Mouse (Mus musculus) lung, embryonic 14.5 days (tissue): ENCODE measurements around the gene Fgfr2. TPM values are rescaled to one million over a fixed set of nuclear protein-coding genes. Genes with fewer than 3 reads are reported as not detected.
A peak's percentile ranks its signal among the peaks of the same experiment; 100 is the strongest.

Experiments used
- ATAC-seq: fragments of 200-750 bp; cut with Nextera tagmentation; 2 replicates; pipeline ENCODE4 v1.8.0; 2017; ENCODE audit warnings: mild to moderate bottlenecking, moderate TSS enrichment, moderate library complexity; ENCODE audit not compliant: insufficient read depth
- DNase-seq: peaks from one replicate; pipeline ENCODE4 v3.0.0-alpha.2; 2015
- H3K27ac ChIP-seq: fragments of 300-500 bp; sonication (generic); 2 replicates; pipeline ENCODE4 v1.5.1; 2014; ENCODE audit warnings: low read depth, mild to moderate bottlenecking, moderate library complexity
- H3K27me3 ChIP-seq: fragments of 300-500 bp; sonication (generic); 2 replicates; pipeline ENCODE4 v1.6.1; 2014; ENCODE audit warnings: low read length, control low read depth; ENCODE audit not compliant: insufficient read depth
- H3K36me3 ChIP-seq: fragments of 300-500 bp; sonication (generic); 2 replicates; pipeline ENCODE4 v1.6.1; 2014; ENCODE audit warnings: control low read depth; ENCODE audit not compliant: insufficient read depth
- H3K4me1 ChIP-seq: fragments of 300-500 bp; sonication (generic); 2 replicates; pipeline ENCODE4 v1.6.1; 2014; ENCODE audit warnings: antibody characterized with exemption, control low read depth; ENCODE audit not compliant: insufficient read depth
- H3K4me2 ChIP-seq: fragments of 300-500 bp; sonication (generic); 2 replicates; pipeline ENCODE4 v1.6.1; 2014; ENCODE audit warnings: mild to moderate bottlenecking
- H3K4me3 ChIP-seq: fragments of 300-500 bp; sonication (generic); 2 replicates; pipeline ENCODE4 v1.5.1; 2014; ENCODE audit warnings: low read depth, low read length
- H3K9ac ChIP-seq: fragments of 300-500 bp; sonication (generic); 2 replicates; pipeline ENCODE4 v1.6.1; 2014
- H3K9me3 ChIP-seq: fragments of 300-500 bp; sonication (generic); 2 replicates; pipeline ENCODE4 v1.6.1; 2016; ENCODE audit warnings: low read depth, low read length, control low read depth
- CTCF ChIP-seq: IDR thresholded peaks from 2 replicates; pipeline ENCODE4 v1.5.1; 2016; ENCODE audit warnings: antibody characterized with exemption, low read depth
- WGBS: fragments of 180-500 bp; shearing (Covaris S2); extraction: QIAGEN DNeasy Blood & Tissue Kit; methylation state at CpG from one replicate; pipeline ENCODE4 v1.1.7; 2014; 5-methylcytosine and 5-hydroxymethylcytosine counted together
- polyA plus RNA-seq: library from polyadenylated mRNA; unstranded; fragments of >200 nt; fragmentation: Nextera tagmentation; extraction: Ambion mirVana; gene quantifications from 2 replicates; pipeline ENCODE4 v1.2.1, GENCODE M21; 2014

The Fgfr2 gene
- polyA plus RNA-seq, 1 experiment from 2014 or later, result 179 TPM

GRCm38 (mm10) chr7:133014631-133015030, 108.5 kb downstream of the Fgfr2 start:
- Histone ChIP-seq H3K4me1 (peaks cover 19% of the 10 kb centered on the region; the same call in 1 of the 2 replicates), H3K36me3 (peaks cover 26% of the 10 kb centered on the region), H3K4me3 (no peak overlapping the region), H3K9me3 (no peaks in the 10 kb centered on the region), H3K27ac (peak overlapping the region; percentile 24; the same call in 1 of the 2 replicates), H3K4me2 (no peak overlapping the region), H3K9ac (no peak overlapping the region), H3K27me3 (no peaks in the 10 kb centered on the region)
- ATAC-seq (no peak), DNase-seq (no peak)
- 93% methylated on average over 14 of the region's 14 CpGs for WGBS
- TF ChIP-seq CTCF, result no peak

DNA sequence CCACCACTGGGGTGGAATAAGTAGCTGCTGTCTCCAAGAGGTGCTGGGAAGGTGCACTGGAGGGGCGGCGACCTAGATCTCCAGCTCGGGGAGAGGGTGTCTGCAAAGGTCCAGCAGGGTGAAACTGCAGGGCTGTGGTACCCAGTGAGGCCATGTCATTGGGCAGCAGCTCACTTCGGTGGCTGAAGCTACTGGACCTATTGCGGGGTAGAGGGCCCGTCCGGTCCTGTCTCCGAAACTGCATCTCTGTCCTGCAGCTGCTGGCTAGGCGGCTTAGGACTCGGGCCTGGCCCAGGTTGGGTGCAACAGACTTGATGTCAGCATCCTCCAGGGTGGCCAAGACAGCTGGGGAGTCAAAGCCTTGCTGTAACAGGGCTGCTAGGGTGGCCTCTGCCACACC, 109.2 kb downstream of the Fgfr2 start:
- Histone ChIP-seq H3K27ac (no peak overlapping the region), H3K9ac (no peak overlapping the region), H3K4me3 (no peak overlapping the region), H3K4me1 (peaks cover 19% of the 10 kb centered on the region; the same call in 1 of the 2 replicates), H3K4me2 (no peak overlapping the region), H3K27me3 (no peaks in the 10 kb centered on the region), H3K36me3 (peaks cover 26% of the 10 kb centered on the region), H3K9me3 (no peaks in the 10 kb centered on the region)
- 90% methylated on average over 10 of the region's 10 CpGs for WGBS
- ATAC-seq (no peak), DNase-seq (no peak)
- no peak for TF ChIP-seq CTCF

DNA sequence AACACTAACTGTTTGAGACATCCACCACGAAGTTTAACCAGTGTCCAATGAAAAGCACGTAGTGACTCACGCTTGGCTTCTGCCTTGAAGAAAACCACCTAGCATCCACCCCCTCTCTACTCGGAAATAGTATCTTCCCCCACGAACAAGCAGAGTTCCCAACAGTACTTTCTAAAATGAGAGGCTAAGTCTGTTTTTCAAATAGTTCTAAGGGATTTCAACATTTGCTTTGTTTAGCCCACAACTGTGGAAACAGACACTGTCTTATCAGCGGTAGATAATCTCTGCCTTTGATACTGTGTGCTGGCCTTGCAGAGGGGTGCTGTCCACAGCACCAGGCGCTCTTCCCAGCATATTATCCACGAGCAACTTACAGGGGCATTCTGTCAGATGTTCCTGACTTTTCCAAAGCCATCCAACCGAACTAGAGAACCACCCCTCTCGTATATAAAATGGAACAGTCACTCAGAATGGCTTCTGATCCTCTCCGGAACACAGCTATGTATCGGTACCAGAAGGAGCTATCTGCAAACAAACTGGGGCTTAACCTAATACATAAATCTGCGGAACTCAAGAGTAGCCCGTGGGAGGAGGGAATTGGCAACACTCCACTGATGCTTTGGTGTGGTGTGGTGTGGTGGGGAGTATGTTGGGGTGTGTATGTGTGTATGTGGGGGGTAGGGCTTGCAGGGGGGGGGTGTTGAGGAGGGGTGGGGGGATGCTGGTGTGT, 110.3 kb downstream of the Fgfr2 start:
- WGBS, result 39% methylated on average over 14 of the region's 14 CpGs
- Histone ChIP-seq H3K9ac (no peak overlapping the region), H3K36me3 (peaks cover 26% of the 10 kb centered on the region), H3K4me3 (no peak overlapping the region), H3K27me3 (no peaks in the 10 kb centered on the region), H3K4me1 (peaks cover 19% of the 10 kb centered on the region; the same call in 1 of the 2 replicates), H3K9me3 (no peaks in the 10 kb centered on the region), H3K27ac (peak overlapping the region; percentile 20; the same call in 1 of the 2 replicates), H3K4me2 (no peak overlapping the region)
- no peak for TF ChIP-seq CTCF
- DNase-seq, result peak; percentile 45
- no peak for ATAC-seq

- Histone ChIP-seq H3K27me3 (no peaks in the 10 kb centered on the region), H3K9me3 (no peaks in the 10 kb centered on the region), H3K4me2 (no peak overlapping the region), H3K27ac (no peak overlapping the region), H3K36me3 (peaks cover 29% of the 10 kb centered on the region), H3K4me1 (peaks cover 19% of the 10 kb centered on the region; the same call in 1 of the 2 replicates), H3K9ac (no peak overlapping the region), H3K4me3 (no peak overlapping the region)
- peak; percentile 66 for DNase-seq
- 34% methylated on average over 4 of the region's 4 CpGs for WGBS
- TF ChIP-seq CTCF, result no peak
- ATAC-seq, result no peak
These were observed 111.5 kb downstream of the Fgfr2 start for GRCm38 (mm10) chr7:133011611-133012010.

DNA sequence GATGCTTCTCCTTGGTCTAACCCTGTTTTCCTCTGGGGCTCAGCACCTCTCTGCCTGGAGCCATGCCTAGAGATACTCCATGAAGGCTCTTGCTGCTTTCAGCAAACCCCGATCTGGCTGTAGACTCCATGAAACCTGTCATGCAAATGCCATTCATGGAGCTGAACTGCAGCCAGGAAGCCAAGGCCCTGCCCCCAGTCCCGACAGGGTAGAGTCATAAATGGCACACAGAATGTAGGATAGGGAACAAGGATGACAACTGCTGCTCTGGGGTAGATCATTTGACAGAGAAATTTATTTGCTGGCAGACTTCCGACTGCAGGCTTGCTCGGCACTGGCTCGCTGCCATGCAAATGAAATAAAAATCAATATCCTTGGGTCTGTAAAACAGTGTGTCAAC, 112.0 kb downstream of the Fgfr2 start:
- H3K4me2 ChIP-seq, result no peak overlapping the region
- TF ChIP-seq CTCF, result no peak
- 21% methylated on average over 5 of the region's 5 CpGs for WGBS

GRCm38 (mm10) chr7:133010477-133010876, 112.7 kb downstream of the Fgfr2 start:
- TF ChIP-seq CTCF, result no peak
- DNase-seq (no peak), ATAC-seq (no peak)
- no peak overlapping the region for H3K4me3 ChIP-seq
- H3K9ac ChIP-seq, result no peak overlapping the region
- no peaks in the 10 kb centered on the region for H3K27me3 ChIP-seq
- peaks cover 19% of the 10 kb centered on the region; the same call in 1 of the 2 replicates for H3K4me1 ChIP-seq
- 73% methylated on average over 3 of the region's 3 CpGs for WGBS
- H3K4me2 ChIP-seq, result no peak overlapping the region
- H3K36me3 ChIP-seq, result peaks cover 34% of the 10 kb centered on the region
- H3K9me3 ChIP-seq, result no peaks in the 10 kb centered on the region
- H3K27ac ChIP-seq, result peak overlapping the region; percentile 33; the same call in 1 of the 2 replicates

More for the DNA sequence above, 112.0 kb downstream of the Fgfr2 start:
- Histone ChIP-seq H3K4me1 (peaks cover 19% of the 10 kb centered on the region; the same call in 1 of the 2 replicates), H3K9ac (no peak overlapping the region), H3K27me3 (no peaks in the 10 kb centered on the region), H3K36me3 (peaks cover 29% of the 10 kb centered on the region), H3K4me3 (no peak overlapping the region), H3K9me3 (no peaks in the 10 kb centered on the region), H3K27ac (peak overlapping the region; percentile 33)
- ATAC-seq (peak; percentile 35; the same call in 1 of the 2 replicates), DNase-seq (peak; percentile 70)

DNA sequence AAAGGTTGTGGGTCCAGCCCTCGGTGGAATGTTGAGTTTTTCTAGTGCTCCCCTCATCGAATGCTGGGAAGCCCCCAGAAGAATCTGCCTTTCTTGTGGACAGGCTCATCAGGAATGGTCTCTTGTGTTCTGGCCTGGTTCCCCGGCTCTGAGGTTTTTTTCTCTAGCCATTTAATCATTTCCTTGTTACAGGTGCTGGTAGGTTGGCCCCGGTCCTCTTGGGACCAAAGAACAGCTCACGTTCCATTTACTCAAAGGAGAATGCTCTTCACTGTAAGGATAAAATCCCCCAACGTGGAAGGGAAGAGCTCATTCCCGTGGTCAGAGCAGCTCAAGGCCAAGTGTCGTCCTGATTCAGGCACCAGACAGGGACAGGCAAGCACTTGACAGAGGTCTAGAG, 113.5 kb downstream of the Fgfr2 start:
- Histone ChIP-seq H3K9ac (no peak overlapping the region), H3K4me3 (no peak overlapping the region), H3K36me3 (peaks cover 40% of the 10 kb centered on the region), H3K27me3 (no peaks in the 10 kb centered on the region), H3K9me3 (no peaks in the 10 kb centered on the region), H3K4me2 (no peak overlapping the region), H3K4me1 (peaks cover 16% of the 10 kb centered on the region; the same call in 1 of the 2 replicates), H3K27ac (no peak overlapping the region)
- no peak for ATAC-seq
- WGBS, result 77% methylated on average over 8 of the region's 8 CpGs
- no peak for DNase-seq
- no peak for TF ChIP-seq CTCF
